Mouse (Mus musculus) adrenal gland, adult (tissue): ENCODE measurements around the gene Axin2.

Experiments
- DNase-seq, 2 experiments: peaks; one replicate each; pipeline ENCODE4 v3.0.0; 2022 to 2023; ENCODE audit warnings: low spot score in 1 of 2; ENCODE audit not compliant: inconsistent age in 2 of 2

The Axin2 gene

GRCm38 (mm10) chr11:108901670-108902069 lies 18.5 kb upstream of the Axin2 start:
- peak in 1 of 2 experiments; percentile 42 for DNase-seq

DNA sequence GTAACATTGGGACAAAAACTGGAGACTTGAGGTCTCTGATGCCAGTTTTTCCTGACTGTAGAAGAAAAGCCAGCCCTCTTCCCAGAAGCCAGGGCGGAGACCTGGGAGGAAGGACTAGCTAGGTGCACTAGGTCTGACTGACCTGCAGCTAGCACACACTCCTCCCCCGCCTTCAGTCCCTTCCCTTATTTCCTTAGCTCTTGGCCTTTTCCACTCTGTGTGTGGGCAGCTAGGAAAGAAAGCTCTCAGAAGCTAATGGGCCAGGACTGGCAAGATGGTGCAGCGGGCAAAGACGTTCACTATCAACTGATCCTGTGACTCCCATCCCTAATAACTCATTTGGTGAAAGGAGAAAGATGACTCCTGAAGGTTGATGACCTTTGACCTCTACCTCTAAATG lies 17.8 kb upstream of the Axin2 start:
- peak in 1 of 2 experiments; percentile 65 for DNase-seq

GRCm38 (mm10) chr11:108906590-108907254 lies 13.4 kb upstream of the Axin2 start:
- no peak for DNase-seq

- DNase-seq: peak in 1 of 2 experiments; percentile 57
Measured at GRCm38 (mm10) chr11:108909396-108910195, 10.6 kb upstream of the Axin2 start.

- peak in 1 of 2 experiments; percentile 70 for DNase-seq
Measured at GRCm38 (mm10) chr11:108910328-108910886, 9.7 kb upstream of the Axin2 start.

DNA sequence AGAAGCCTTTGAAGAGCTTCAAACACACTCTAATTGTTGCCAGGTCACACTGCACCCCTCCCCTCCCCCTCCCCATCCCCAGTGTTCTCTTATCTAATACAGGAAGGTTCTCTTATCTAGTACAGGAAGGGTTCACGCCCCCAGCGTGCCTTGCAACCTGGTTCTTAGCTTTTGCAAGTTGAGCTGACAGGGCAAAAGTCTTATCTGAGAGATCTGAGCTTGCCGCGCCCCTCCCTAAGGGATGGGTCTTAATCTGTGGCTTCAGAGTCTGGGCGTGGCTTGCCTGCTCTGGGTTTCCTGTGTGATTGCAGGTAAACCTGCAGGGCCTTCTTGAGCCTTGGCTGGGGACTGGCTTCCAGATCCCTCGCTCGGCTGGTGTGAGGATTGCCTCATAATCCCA lies 9.2 kb upstream of the Axin2 start:
- DNase-seq: peak in 1 of 2 experiments; percentile 66

- DNase-seq: no peak
Measured at GRCm38 (mm10) chr11:108912174-108912573, 8.0 kb upstream of the Axin2 start.

DNA sequence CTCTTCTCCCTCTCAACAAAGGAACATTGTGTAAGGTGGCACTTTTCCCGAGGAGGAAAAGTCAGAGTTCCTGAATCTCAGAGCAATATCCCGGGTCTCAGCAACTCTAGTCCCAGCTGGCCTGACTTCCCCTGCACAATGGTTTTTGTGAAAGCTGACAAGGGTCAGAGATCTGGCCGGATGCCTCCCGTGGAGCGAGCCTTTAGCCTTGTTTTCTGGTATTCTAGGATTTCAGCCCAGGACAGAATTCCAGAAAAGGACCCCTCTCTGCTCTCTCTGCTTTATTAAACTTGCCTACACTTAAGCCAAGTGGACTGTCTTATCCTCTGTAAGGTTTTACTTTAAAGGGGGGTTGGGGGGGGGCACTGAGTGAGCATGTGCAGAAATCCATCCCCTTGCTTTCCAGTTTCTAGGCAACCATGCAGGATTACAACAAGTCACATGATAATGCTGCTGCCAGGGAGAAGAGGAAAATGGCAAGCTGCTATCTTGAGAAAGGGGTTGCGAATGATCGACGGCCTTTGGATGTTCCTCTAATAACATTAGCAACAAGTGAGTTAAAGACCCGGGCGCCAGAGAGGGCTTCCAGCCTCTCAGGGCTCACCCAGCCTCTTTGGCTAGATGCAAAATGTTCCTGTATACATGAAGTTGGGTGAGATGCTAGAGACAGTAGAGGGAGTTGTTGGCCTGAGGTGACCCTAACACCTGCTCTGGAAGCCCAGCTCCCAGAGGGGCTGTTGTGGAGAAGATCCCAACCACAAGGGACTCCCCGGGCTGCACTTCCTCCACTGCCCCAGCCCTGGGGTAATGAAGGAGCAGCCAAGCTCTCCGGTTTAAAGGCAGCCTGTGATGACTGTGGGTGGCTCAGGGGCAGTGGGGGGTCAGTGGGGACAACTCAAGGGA lies 2.5 kb upstream of the Axin2 start:
- DNase-seq: peak in 1 of 2 experiments; percentile 65

DNA sequence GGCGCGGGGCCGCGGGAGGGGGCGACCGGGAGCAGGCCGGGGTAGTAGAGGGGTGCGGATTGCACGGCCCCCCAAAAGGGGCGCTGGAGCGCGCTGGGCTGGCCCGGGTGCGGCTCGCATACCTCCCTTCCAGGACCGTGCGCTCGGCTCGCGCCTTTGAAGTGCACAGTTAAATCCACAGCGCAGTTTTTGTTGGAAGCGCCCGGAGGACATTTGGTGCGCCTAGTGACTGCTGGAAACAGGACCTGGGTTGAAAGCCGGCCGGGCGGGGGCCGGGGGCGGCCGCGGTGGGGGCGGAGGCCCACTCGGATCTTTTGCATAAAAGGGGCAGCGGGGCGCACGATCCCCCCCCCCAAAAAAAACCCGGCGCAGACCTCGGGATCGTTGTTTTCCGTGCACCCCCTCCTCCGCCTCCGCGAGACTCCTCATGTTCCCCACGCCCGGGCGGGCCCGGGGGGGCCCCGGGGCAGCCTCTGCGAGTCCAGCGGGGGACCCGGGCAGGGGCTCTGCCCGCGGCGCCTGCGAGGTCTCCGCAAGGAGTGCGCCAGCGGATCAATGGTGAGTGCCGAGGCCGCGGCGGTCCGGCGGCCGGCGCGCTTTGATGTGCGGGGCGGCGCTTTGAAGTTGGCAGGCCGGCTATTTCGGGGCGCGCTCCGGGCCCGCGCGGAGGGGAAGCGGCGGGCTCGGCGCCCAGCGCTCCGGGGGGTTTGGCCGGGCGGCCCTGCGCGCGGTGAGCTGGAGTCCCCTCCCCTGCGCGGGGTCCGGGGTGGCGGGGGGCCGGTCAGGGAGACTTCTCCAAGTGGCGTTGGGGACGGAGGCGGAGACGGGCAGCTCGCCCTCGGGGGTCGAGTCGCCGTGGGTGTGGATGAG lies 722 bp downstream of the Axin2 start:
- peak; percentile 93 to 97 for DNase-seq

DNA sequence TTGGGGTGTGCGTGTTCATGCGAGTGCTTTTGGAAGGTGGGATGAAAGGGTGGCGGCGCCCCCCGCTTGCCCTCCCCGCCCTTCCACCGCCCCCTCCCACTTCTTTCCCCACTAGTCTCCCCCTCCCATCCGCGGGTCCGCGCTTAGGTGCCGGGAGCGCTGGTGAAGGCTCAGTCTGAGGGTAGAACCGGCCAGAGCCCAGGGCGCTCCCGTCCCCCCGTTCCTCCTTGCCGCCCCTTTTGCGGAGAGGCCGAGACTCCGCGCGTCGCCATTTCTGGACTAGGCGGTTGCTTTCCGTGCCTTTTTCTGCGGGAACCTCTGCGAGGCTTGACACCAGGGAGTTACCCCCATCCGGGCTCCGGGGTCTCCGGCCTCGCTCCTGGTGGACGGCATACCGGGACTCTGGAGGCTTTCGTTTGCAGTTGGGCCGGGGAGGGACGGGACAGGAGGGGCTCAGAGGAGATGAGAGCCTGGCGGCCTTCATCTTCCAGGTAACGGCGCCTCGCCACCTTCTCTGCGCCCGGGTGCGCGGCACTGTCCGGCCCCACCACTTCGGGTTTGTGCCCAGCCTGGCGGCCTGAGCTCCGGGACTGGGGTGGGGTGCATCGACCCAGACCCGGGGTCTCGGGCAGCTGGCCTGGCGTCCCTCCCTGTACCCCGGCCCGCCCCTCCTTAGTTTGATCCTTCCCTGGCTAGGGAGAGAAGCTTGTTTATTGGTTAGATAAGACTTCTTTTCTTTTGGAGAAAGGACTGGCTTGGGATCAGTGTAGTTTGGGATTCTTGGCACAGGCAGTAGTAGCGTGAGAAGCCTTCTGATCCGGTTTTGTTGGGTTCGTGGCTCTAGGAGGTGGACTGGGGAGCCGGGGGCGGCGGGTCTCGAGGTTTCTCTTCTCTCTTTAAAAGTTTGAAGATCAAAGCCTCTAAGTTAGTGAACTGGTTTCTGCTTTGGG lies 1.6 kb downstream of the Axin2 start:
- peak; percentile 62 to 86 for DNase-seq

DNA sequence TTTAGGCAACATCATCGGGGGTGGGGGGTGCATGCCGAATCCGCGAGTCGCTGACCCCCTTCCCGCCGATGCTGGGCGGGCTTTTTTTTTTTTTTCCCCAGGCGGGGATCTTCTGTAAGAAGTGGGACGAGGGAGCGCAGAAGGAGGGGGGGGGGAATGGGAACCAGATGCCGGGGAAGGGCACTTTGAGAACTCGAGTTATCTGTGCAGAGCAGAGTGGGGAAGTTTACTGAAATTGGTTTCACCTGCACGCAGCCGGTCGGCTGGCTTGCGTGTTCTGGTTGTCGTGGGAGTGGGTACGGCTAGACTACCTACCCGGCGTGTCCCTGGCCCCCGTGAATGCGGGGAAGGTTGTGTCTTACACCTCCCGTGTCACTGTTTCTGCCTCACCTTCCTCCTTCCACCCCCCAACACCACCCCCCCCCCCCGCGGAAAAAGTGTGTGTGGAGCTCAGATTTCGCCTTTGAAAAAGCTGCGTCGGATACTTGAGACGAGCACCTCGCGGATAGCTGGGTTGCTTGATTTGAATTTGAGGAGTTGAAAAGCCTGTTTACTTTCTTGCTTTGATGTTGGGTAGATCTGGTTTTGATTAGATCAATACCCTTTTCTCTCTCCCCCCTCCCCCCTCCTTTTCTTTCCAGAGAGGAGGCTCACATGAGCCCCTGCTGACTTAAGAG lies 2.5 kb downstream of the Axin2 start:
- no peak for DNase-seq

- DNase-seq: no peak
Measured at GRCm38 (mm10) chr11:108923188-108923575, 3.0 kb downstream of the Axin2 start.

- no peak for DNase-seq
Measured at GRCm38 (mm10) chr11:108923781-108924180, 3.6 kb downstream of the Axin2 start.

- DNase-seq: peak in 1 of 2 experiments; percentile 56
Measured at GRCm38 (mm10) chr11:108924346-108924745, 4.2 kb downstream of the Axin2 start.

DNA sequence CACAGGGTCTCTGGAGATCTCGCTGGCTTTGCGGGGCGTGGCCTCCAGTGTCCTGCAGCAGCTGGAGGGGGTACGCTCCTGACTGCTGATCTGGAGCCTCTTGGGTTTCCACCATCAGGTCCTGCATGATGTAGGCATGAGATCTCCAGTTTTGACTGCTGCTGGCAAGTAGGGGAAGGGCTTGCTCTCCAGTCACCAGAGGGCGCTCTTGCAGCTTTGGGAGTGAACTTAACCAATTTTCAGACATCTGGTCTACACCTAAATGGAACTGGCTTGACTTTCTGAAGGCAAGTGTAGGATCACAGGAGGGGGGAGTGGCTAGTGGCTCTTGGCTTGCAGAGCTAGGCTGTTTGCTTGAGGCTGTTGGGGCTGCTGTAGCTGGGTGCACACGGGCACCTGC lies 5.1 kb downstream of the Axin2 start:
- peak; percentile 91 to 96 for DNase-seq

DNA sequence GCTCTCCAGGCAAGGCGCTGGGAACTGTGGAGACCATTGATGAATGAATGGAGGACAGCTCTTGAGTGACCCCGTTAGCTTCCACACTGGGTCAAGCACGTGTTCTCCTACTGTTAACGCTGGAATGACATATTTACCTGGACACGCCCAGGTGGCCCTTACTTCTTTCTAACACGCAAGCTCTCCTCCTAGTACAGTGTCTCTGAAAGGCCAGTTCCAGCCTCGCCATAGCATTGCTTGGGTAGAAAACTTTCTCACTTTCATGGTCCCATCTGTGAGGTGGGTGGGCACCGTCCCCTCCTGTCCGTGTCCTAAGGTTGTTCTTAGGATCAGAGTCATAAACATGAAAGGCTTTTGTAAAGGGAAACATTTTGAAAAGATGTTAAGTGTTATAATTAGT lies 5.7 kb downstream of the Axin2 start:
- no peak for DNase-seq

- DNase-seq: peak in 1 of 2 experiments; percentile 65
Measured at GRCm38 (mm10) chr11:108926345-108927092, 6.4 kb downstream of the Axin2 start.

- DNase-seq: no peak
Measured at GRCm38 (mm10) chr11:108927093-108927444, 6.9 kb downstream of the Axin2 start.
